Mouse (Mus musculus): Measurements from ENCODE around the gene Esf1.

DNA sequence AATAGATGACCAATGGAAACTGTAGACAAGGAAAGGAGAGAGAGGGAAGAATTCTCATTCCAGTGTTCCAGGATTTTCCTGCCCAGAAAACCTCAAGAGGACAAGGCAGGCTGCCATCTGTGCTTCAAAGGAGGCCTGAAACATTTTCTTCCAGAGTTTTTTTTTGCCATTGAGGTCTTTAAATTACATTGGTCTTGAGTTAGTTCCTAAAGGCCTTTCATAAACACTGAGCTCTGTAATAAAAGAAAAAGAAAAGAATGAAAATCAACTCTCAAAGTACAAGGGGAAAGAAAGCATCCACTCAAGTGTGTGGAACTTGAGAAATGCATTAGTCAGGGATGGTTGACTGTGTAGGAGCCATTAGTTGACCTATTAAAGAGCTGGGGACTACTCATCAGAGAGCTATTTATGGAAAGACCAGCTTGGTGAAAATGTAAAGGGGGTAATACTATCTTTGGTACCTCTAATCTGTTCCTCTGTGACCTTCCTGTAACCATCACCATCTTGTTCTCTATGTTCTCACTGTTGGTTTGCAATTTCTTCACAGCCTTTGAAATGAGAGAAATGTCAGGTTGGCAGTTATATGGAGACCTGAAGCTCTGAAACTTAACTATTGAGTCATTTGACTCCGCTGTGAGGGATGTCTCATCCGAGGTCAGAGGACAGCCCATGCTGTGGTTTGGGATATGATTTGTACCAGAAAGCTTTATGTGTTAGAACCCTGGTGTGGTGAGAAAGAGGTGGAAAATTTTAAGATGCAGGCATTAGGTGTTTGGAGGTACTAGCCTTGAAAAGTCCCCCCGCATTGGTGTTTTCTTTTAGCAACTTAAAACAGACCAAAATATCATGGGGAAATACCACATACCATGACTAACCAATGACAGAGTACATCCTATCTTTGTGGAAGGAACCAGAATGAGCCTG is 69.6 kb downstream of the Esf1 start:
- TF ChIP-seq CTCF (IDR thresholded peaks at IDR 0.05; ENCODE audit: extremely low read depth, insufficient read length, insufficient replicate concordance, low read depth, low read length) (no peak), POLR2A (IDR thresholded peaks at IDR 0.05; ENCODE audit: low read depth, low read length) (no peak)

Data from small intestine, adult 2 months (tissue).